Mouse (Mus musculus) forebrain, embryonic 11.5 days (tissue): ENCODE results near the gene Pxdn. TPM values are rescaled to one million over a fixed set of nuclear protein-coding genes. Genes with fewer than 3 reads are reported as not detected.

Source experiments
- ATAC-seq: fragments of 200-750 bp; cut with Nextera tagmentation; replicated peaks from 2 replicates; pipeline ENCODE4 v1.8.0; 2017; ENCODE audit warnings: moderate TSS enrichment; ENCODE audit not compliant: low FRiP score
- DNase-seq: peaks from one replicate; pipeline ENCODE4 v3.0.0-alpha.2; 2017; ENCODE audit warnings: low spot score
- H3K27ac ChIP-seq: fragments of 300-500 bp; sonication (generic); 2 replicates; pipeline ENCODE4 v1.5.1; 2014; ENCODE audit warnings: low read depth, low read length
- H3K27me3 ChIP-seq: fragments of 300-500 bp; sonication (generic); 2 replicates; pipeline ENCODE4 v1.6.1; 2014; ENCODE audit warnings: mild to moderate bottlenecking, low read length, mixed read lengths; ENCODE audit not compliant: control insufficient read depth, insufficient read depth
- H3K36me3 ChIP-seq: fragments of 300-500 bp; sonication (generic); 2 replicates; pipeline ENCODE4 v1.6.1; 2014; ENCODE audit warnings: mild to moderate bottlenecking, low read length, moderate library complexity, mixed read lengths; ENCODE audit not compliant: control insufficient read depth, insufficient read depth
- H3K4me1 ChIP-seq: fragments of 300-500 bp; sonication (generic); replicated peaks from 2 replicates; pipeline ENCODE4 v1.6.1; 2014; ENCODE audit warnings: low read length, mixed read lengths; ENCODE audit not compliant: control insufficient read depth, insufficient read depth
- H3K4me2 ChIP-seq: fragments of 300-500 bp; sonication (generic); 2 replicates; pipeline ENCODE4 v1.6.1; 2014; ENCODE audit warnings: low read depth, mild to moderate bottlenecking, low read length, moderate library complexity, mixed read lengths; ENCODE audit not compliant: severe bottlenecking
- H3K4me3 ChIP-seq: fragments of 300-500 bp; sonication (generic); 2 replicates; pipeline ENCODE4 v1.5.1; 2014; ENCODE audit warnings: low read depth, low read length
- H3K9ac ChIP-seq: fragments of 300-500 bp; sonication (generic); 2 replicates; pipeline ENCODE4 v1.6.1; 2014; ENCODE audit warnings: low read length
- H3K9me3 ChIP-seq: fragments of 300-500 bp; sonication (generic); 2 replicates; pipeline ENCODE4 v1.6.1; 2016; ENCODE audit warnings: low read length, mixed read lengths; ENCODE audit not compliant: control insufficient read depth
- WGBS: fragments of 180-500 bp; shearing (Covaris S2); extraction: QIAGEN DNeasy Blood & Tissue Kit; methylation state at CpG from one replicate; pipeline ENCODE4 v1.1.7; 2014; 5-methylcytosine and 5-hydroxymethylcytosine counted together
- polyA plus RNA-seq: library from polyadenylated mRNA; unstranded; fragments of >200 nt; fragmentation: Nextera tagmentation; extraction: Ambion mirVana; gene quantifications from 2 replicates; pipeline ENCODE4 v1.2.1, GENCODE M21; 2014

Gene Pxdn
- polyA plus RNA-seq, 1 experiment from 2014 or later: 73.7 TPM

- Histone ChIP-seq H3K9ac (no peak overlapping the region), H3K27me3 (no peaks in the 10 kb centered on the region), H3K4me3 (no peak overlapping the region), H3K36me3 (no peaks in the 10 kb centered on the region), H3K9me3 (no peaks in the 10 kb centered on the region), H3K4me2 (no peak overlapping the region), H3K27ac (no peak overlapping the region), H3K4me1 (no peaks in the 10 kb centered on the region)
- DNase-seq: no peak
- no peak for ATAC-seq
- 19% methylated on average over 1 of the region's 1 CpGs for WGBS
These were observed 124.2 kb downstream of the Pxdn start for GRCm38 (mm10) chr12:30061503-30062117.

GRCm38 (mm10) chr12:30062118-30062505 lies 124.7 kb downstream of the Pxdn start:
- Histone ChIP-seq H3K4me3 (no peak overlapping the region), H3K4me2 (no peak overlapping the region), H3K36me3 (no peaks in the 10 kb centered on the region), H3K27me3 (no peaks in the 10 kb centered on the region), H3K27ac (no peak overlapping the region), H3K9ac (no peak overlapping the region), H3K4me1 (no peaks in the 10 kb centered on the region), H3K9me3 (no peaks in the 10 kb centered on the region)
- no peak for ATAC-seq
- DNase-seq: no peak
- WGBS: 44% methylated on average over 6 of the region's 6 CpGs

Other genes starting within 250 kb of the Pxdn start
- gene Tpo, start 195.0 kb downstream of the Pxdn start, polyA plus RNA-seq: not detected in 2 replicates